Mouse (Mus musculus) cerebellum, adult 2 months (tissue): ENCODE measurements at regions not wholly inside any gene's neighbourhood (a gene's known extent, or its start where the extent isn't known, plus 50 kb on each side); places are given as distances from the start of the nearest gene placed in this dataset.
"Not testable (repeated sequence)": the region's sequence is repeated elsewhere in the genome, so short reads cannot be mapped to it uniquely, and the experiment has no call there.

ENCODE experiments used
- DNase-seq, 2 experiments: peaks; one replicate each; pipeline ENCODE4 v3.0.0; 2021
- H3K27ac ChIP-seq: fragments of 200-500 bp; 2 replicates; pipeline ENCODE4 v1.5.1; 2012; ENCODE audit warnings: low read length, control low read depth, inconsistent platforms; ENCODE audit not compliant: insufficient read depth
- H3K27me3 ChIP-seq: fragments of 200-500 bp; 2 replicates; pipeline ENCODE4 v1.6.1; 2012; ENCODE audit warnings: inconsistent platforms, mild to moderate bottlenecking, low read length, moderate library complexity; ENCODE audit not compliant: control insufficient read depth, insufficient read depth
- H3K4me1 ChIP-seq: fragments of 200-500 bp; 2 replicates; pipeline ENCODE4 v1.6.1; 2011; ENCODE audit warnings: low read length; ENCODE audit not compliant: control insufficient read depth, insufficient read depth
- H3K4me3 ChIP-seq: fragments of 200-500 bp; replicated peaks from 2 replicates; pipeline ENCODE3; 2011; ENCODE audit warnings: mild to moderate bottlenecking, low read depth, low read length, control low read depth; ENCODE audit not compliant: insufficient read depth
- CTCF ChIP-seq: fragments of 200-500 bp; IDR thresholded peaks from 2 replicates; pipeline ENCODE4 v1.5.1; 2011; ENCODE audit warnings: low read depth, mild to moderate bottlenecking, control low read depth, low read length, moderate library complexity, borderline replicate concordance; ENCODE audit not compliant: insufficient read depth
- POLR2A ChIP-seq: fragments of 200-500 bp; IDR thresholded peaks from 2 replicates; pipeline ENCODE4 v1.6.1; 2011; ENCODE audit warnings: low read length, control low read depth, borderline replicate concordance; ENCODE audit not compliant: insufficient read depth
- WGBS: fragments of 180-500 bp; shearing (Covaris S2); methylation state at CpG from one replicate; pipeline ENCODE4 v1.1.7; 2018; 5-methylcytosine and 5-hydroxymethylcytosine counted together

GRCm38 (mm10) chr6:14456394-14456793 lies 298.7 kb downstream of the Ppp1r3a start:
- Histone ChIP-seq H3K4me1 (no peaks in the 10 kb centered on the region), H3K27ac (no peak overlapping the region), H3K27me3 (no peaks in the 10 kb centered on the region), H3K4me3 (no peak overlapping the region)
- no peak for TF ChIP-seq CTCF
- no peak for TF ChIP-seq POLR2A
- WGBS: 73% methylated on average over 1 of the region's 1 CpGs
- no peak for DNase-seq

- not testable (repeated sequence) for H3K4me1 ChIP-seq, H3K27ac ChIP-seq, H3K4me3 ChIP-seq, DNase-seq, H3K27me3 ChIP-seq
- 89% methylated on average over 3 of the region's 3 CpGs for WGBS
These were observed 301.8 kb downstream of the Ppp1r3a start for GRCm38 (mm10) chr6:14453321-14453720.

- no peak for DNase-seq
These were observed 323.3 kb downstream of the Ppp1r3a start for GRCm38 (mm10) chr6:14431751-14432150.

GRCm38 (mm10) chr6:14409772-14410171 lies 345.3 kb downstream of the Ppp1r3a start:
- H3K4me1 ChIP-seq: peaks cover 2% of the 10 kb centered on the region; the same call in 1 of the 2 replicates
- no peak overlapping the region for H3K4me3 ChIP-seq
- no peaks in the 10 kb centered on the region for H3K27me3 ChIP-seq
- TF ChIP-seq POLR2A (no peak), CTCF (no peak)
- DNase-seq: peak; percentile 48 to 83
- no peak overlapping the region for H3K27ac ChIP-seq
- WGBS: 7% methylated on average over 4 of the region's 4 CpGs

More at GRCm38 (mm10) chr6:14431751-14432150, 323.3 kb downstream of the Ppp1r3a start:
- H3K27me3 ChIP-seq: no peaks in the 10 kb centered on the region
- H3K4me3 ChIP-seq: no peak overlapping the region
- no peaks in the 10 kb centered on the region for H3K4me1 ChIP-seq
- no peak for TF ChIP-seq POLR2A
- TF ChIP-seq CTCF: no peak
- no peak overlapping the region for H3K27ac ChIP-seq
- WGBS: 92% methylated on average over 1 of the region's 1 CpGs

- Histone ChIP-seq H3K4me1 (peaks cover 2% of the 10 kb centered on the region; the same call in 1 of the 2 replicates), H3K27me3 (no peaks in the 10 kb centered on the region), H3K4me3 (no peak overlapping the region), H3K27ac (no peak overlapping the region)
- WGBS: 96% methylated on average over 1 of the region's 1 CpGs
- no peak for DNase-seq
- no peak for TF ChIP-seq POLR2A
- TF ChIP-seq CTCF: no peak
These were observed 347.3 kb downstream of the Ppp1r3a start for GRCm38 (mm10) chr6:14407754-14408153.

- WGBS: 18% methylated on average over 5 of the region's 5 CpGs
- Histone ChIP-seq H3K4me3 (no peak overlapping the region), H3K27me3 (no peaks in the 10 kb centered on the region), H3K4me1 (no peaks in the 10 kb centered on the region), H3K27ac (no peak overlapping the region)
- no peak for TF ChIP-seq CTCF
- no peak for TF ChIP-seq POLR2A
- DNase-seq: no peak
These were observed 396.8 kb downstream of the Ppp1r3a start for GRCm38 (mm10) chr6:14358280-14358679.
